Mouse (Mus musculus) liver, embryonic 14.5 days (tissue): Measurements from ENCODE around the gene Smtn. TPM values are rescaled to one million over a fixed set of nuclear protein-coding genes. Genes with fewer than 3 reads are reported as not detected.

Experiments
- ATAC-seq: fragments of 200-750 bp; cut with Nextera tagmentation; 2 replicates; pipeline ENCODE4 v1.8.0; 2017; ENCODE audit warnings: moderate number of reproducible peaks, mild to moderate bottlenecking, moderate library complexity; ENCODE audit not compliant: insufficient read depth
- DNase-seq, 3 experiments: peaks; one replicate each; pipeline ENCODE4 v3.0.0-alpha.2; 2012 to 2013; ENCODE audit warnings: low read depth in 3 of 3, low spot score in 3 of 3
- H3K27ac ChIP-seq: fragments of 300-500 bp; sonication (generic); 2 replicates; pipeline ENCODE4 v1.5.1; 2014; ENCODE audit warnings: moderate library complexity, mild to moderate bottlenecking, control low read depth, inconsistent platforms
- H3K27me3 ChIP-seq: fragments of 300-500 bp; sonication (generic); 2 replicates; pipeline ENCODE4 v1.6.1; 2014; ENCODE audit warnings: mild to moderate bottlenecking, low read length, moderate library complexity; ENCODE audit not compliant: control insufficient read depth, insufficient read depth
- H3K36me3 ChIP-seq: fragments of 300-500 bp; sonication (generic); replicated peaks from 2 replicates; pipeline ENCODE4 v1.6.1; 2014; ENCODE audit warnings: low read depth; ENCODE audit not compliant: control insufficient read depth, insufficient read depth
- H3K4me1 ChIP-seq, 2 experiments: fragments of 200-500 bp in 1 of 2; fragments of 300-500 bp in 1 of 2; sonication (generic) in 1 of 2; replicated peaks; 2 replicates each; pipeline ENCODE4 v1.6.1; 2012 to 2014; ENCODE audit warnings: antibody characterized with exemption in 1 of 2, inconsistent platforms in 1 of 2, low read length in 1 of 2; ENCODE audit not compliant: control insufficient read depth in 2 of 2, insufficient read depth in 2 of 2
- H3K4me2 ChIP-seq: fragments of 300-500 bp; sonication (generic); 2 replicates; pipeline ENCODE4 v1.6.1; 2014; ENCODE audit warnings: low read depth, mild to moderate bottlenecking, control low read depth, moderate library complexity
- H3K4me3 ChIP-seq, 2 experiments: fragments of 200-500 bp in 1 of 2; fragments of 300-500 bp in 1 of 2; sonication (generic) in 1 of 2; 2 replicates each; pipeline ENCODE4 v1.5.1; 2012 to 2014; ENCODE audit warnings: low read depth in 2 of 2, low read length in 2 of 2, mild to moderate bottlenecking in 2 of 2, control low read depth in 1 of 2, inconsistent platforms in 1 of 2, moderate library complexity in 1 of 2; ENCODE audit not compliant: insufficient read depth in 1 of 2
- H3K9ac ChIP-seq: fragments of 300-500 bp; sonication (generic); replicated peaks from 2 replicates; pipeline ENCODE4 v1.6.1; 2014; ENCODE audit warnings: mild to moderate bottlenecking, control low read depth, moderate library complexity
- H3K9me3 ChIP-seq: fragments of 300-500 bp; sonication (generic); 2 replicates; pipeline ENCODE4 v1.6.1; 2016; ENCODE audit warnings: low read length, mixed read lengths; ENCODE audit not compliant: control insufficient read depth
- CTCF ChIP-seq: IDR thresholded peaks from 2 replicates; pipeline ENCODE4 v1.5.1; 2016; ENCODE audit warnings: antibody characterized with exemption, low read depth, control low read depth
- EP300 ChIP-seq: IDR thresholded peaks from 2 replicates; pipeline ENCODE4 v1.6.1; 2016; ENCODE audit warnings: antibody characterized with exemption, low read depth
- WGBS: fragments of 180-500 bp; shearing (Covaris S2); extraction: QIAGEN DNeasy Blood & Tissue Kit; methylation state at CpG from one replicate; pipeline ENCODE4 v1.1.7; 2014; ENCODE audit not compliant: insufficient replicate concordance; 5-methylcytosine and 5-hydroxymethylcytosine counted together
- polyA plus RNA-seq, 2 experiments: library from polyadenylated mRNA; depleted of rRNA in 1 of 2; stranded (reverse) in 1 of 2; unstranded in 1 of 2; fragments of >200 nt; fragmentation: Nextera tagmentation in 1 of 2; extraction: Ambion mirVana in 1 of 2; gene quantifications; 2 replicates each; pipeline versions ENCODE4 v1.2.1 to v1.2.3; 2012 to 2014

Smtn gene
- polyA plus RNA-seq, 2 experiments, result 4.5 to 7.4 TPM

DNA sequence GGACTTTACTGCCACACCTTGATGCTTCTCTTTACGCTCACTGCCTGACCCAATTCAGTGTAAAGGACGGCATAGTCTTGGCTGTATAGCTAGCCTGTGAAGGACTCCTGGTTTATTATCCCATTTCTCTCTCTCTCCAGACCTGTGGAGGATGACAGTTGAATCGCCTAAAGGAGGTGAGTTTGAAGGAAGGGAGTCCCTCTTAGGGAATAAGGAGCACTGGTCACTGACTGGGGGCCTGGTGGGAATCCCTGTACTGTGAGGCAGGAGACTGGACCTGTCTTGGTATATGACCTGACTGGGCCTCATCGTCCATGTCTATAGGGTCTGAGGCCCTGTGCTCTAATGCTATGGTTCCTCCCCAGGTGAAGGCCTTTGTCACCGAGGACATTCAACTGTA, 24.3 kb downstream of the Smtn start:
- Histone ChIP-seq H3K27ac (no peak overlapping the region), H3K4me3 (no peak overlapping the region), H3K27me3 (peaks cover 31% of the 10 kb centered on the region), H3K36me3 (no peaks in the 10 kb centered on the region), H3K9me3 (no peaks in the 10 kb centered on the region), H3K4me1 (peaks cover 0 to 2% of the 10 kb centered on the region in 2 experiments; a peak in 1 of 4 replicates), H3K9ac (no peak overlapping the region), H3K4me2 (no peak overlapping the region)
- DNase-seq, result no peak
- no peak for ATAC-seq
- TF ChIP-seq EP300 (no peak), CTCF (no peak)
- WGBS, result 55% methylated on average over 5 of the region's 5 CpGs

DNA sequence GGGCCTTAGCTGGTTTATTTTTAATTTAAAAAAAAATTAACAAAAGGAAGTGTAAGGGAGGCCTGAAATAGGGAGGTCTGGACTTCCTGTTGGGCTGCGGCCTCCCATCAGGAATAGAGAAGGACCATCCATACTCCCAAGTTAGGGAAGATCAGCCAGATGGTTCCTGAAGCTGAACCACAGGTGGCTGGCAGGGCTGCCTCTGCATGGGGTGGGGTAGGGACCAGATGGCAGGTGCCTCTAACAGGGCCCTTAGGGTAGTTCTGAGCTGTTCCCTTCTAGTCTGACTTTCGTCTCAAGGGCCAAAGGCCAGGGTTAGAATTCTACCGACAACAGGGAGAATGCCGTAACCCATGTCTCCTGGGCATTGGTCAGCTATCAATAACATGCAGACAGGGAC, 24.8 kb downstream of the Smtn start:
- Histone ChIP-seq H3K9me3 (no peaks in the 10 kb centered on the region), H3K4me1 (peaks cover 0 to 2% of the 10 kb centered on the region in 2 experiments; a peak in 1 of 4 replicates), H3K9ac (no peak overlapping the region), H3K4me3 (no peak overlapping the region), H3K36me3 (no peaks in the 10 kb centered on the region), H3K27me3 (peaks cover 31% of the 10 kb centered on the region), H3K4me2 (no peak overlapping the region), H3K27ac (no peak overlapping the region)
- ATAC-seq, result no peak
- TF ChIP-seq CTCF (no peak), EP300 (no peak)
- 52% methylated on average over 4 of the region's 4 CpGs for WGBS
- DNase-seq, result no peak

DNA sequence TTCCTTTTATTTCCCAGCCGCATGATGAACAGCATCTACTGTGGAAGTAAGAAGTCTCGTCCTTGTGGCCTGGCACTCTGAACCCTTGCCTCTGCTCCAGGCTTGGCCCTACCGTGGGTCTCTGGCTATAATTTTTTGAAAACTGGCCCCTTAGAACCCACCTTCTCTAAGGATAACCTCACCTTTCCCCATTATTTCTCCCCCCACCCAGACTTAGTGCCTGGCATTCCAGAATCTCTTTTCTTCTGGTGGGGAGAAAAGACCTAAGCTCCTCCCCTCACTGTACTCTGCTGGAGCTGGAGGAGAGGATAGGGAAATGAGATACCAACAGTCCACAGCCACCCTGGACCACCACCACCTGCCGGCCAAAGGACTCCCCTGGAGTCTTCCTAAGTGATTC, 25.2 kb downstream of the Smtn start:
- Histone ChIP-seq H3K27me3 (peaks cover 31% of the 10 kb centered on the region), H3K4me3 (peak overlapping the region; percentile 41 to 44; a peak in 3 of 4 replicates), H3K36me3 (no peaks in the 10 kb centered on the region), H3K27ac (no peak overlapping the region), H3K4me1 (peaks cover 0 to 3% of the 10 kb centered on the region in 2 experiments; a peak in 3 of 4 replicates), H3K9me3 (no peaks in the 10 kb centered on the region), H3K4me2 (peak overlapping the region; percentile 62), H3K9ac (no peak overlapping the region)
- no peak for ATAC-seq
- WGBS, result 24% methylated on average over 4 of the region's 4 CpGs
- TF ChIP-seq CTCF, result no peak
- TF ChIP-seq EP300, result no peak
- DNase-seq, result no peak

DNA sequence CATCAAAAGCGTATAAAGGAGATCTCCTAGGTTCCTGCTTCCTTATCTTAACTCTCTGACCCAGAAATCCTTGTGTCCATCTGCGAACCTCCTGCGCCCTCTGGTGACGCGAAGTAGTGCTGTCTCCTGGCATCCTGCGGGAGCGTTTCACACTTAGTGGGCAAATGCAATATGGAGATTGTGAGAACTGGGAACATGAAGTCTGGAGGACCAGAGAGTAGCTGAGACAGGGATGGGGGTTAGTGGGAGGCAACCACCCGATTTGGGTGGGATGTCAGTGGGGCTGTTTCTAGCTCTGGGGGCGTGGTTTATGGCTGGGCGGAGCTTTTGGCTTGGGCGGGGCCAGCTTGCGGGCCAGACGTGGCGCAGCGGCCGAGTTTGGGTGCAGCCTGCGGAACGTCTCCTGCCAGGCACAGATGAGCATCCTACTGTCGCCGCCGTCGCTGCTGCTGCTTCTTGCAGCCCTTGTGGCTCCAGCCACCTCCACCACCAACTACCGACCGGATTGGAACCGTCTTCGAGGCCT, 25.8 kb downstream of the Smtn start, which contains the start of gene Selenom:
Selenom (plus strand) TSS at position 156 of the 526 bp plus-strand sequence.
- H3K27ac ChIP-seq, result no peak within 1 kb of the TSS
- H3K27me3 ChIP-seq, result peaks cover 31% of the 10 kb centered on the region
- ATAC-seq, result peak; percentile 71

DNA sequence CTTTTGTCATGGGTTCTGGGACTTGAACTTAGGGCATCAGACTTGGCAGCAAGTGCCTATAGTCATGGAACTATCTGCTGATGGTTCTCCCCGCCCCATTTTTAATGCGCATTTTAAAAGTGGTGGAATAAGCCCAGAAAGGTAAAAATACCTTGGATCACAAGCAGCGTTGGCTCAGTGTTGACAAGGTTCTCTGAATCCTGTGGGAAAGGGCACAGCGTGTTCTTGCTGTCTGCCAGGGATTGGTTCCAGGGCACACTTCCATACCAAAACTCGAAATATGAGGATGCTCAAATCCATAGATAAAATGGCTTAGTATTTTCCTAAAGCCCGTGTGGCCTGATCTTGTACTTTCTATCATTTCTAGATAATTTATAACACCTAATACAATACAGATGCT, 27.1 kb downstream of the Smtn start:
- Histone ChIP-seq H3K9ac (no peak overlapping the region), H3K27ac (no peak overlapping the region), H3K9me3 (no peaks in the 10 kb centered on the region), H3K4me2 (no peak overlapping the region), H3K4me3 (no peak overlapping the region), H3K36me3 (no peaks in the 10 kb centered on the region), H3K27me3 (peaks cover 31% of the 10 kb centered on the region), H3K4me1 (peaks cover 2 to 8% of the 10 kb centered on the region in 2 experiments; a peak in 3 of 4 replicates)
- TF ChIP-seq EP300, result no peak
- no peak for TF ChIP-seq CTCF
- ATAC-seq (no peak), DNase-seq (no peak)
- whole genome bisulfite sequencing, result 76% methylated on average over 6 of the region's 6 CpGs

More for the DNA sequence above, 25.8 kb downstream of the Smtn start, which contains the start of gene Selenom:
- Histone ChIP-seq H3K4me2 (peak within 1 kb of the TSS; percentile 62), H3K9me3 (no peaks in the 10 kb centered on the region), H3K9ac (peak within 1 kb of the TSS; percentile 52), H3K4me1 (peaks cover 2 to 8% of the 10 kb centered on the region in 2 experiments; a peak in 3 of 4 replicates), H3K4me3 (peak within 1 kb of the TSS; percentile 41 to 44), H3K36me3 (no peaks in the 10 kb centered on the region)
- WGBS, result under 1% methylated on average over 26 of the region's 26 CpGs
- peak; percentile 49 to 64 (median 50) for DNase-seq
- TF ChIP-seq EP300 (no peak), CTCF (peak; percentile 91)
